ENCODE assay signal across 9 mouse cellular contexts in the genomic region with DNA sequence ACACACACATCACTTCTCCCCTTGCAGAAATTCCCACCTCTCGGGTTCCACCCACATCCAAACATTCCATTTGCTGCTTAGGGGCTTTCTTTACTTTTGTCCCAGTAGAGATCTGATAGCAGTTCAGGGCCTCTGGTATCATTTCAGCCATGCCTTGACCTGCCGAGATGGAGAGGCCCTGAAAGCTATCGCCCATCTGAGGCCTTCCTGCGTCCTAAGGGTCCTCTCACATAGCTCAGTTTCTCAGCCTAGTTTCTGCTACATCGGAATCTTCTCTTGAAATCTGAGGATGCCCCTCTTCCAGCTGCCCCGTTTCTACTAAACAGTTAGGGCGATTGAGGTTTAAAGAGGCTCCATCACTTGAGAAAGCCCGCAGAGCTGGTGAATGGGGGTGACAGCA. TPM values are rescaled to one million over a fixed set of nuclear protein-coding genes. Genes with fewer than 3 reads are reported as not detected.
DNase-seq lines count a peak whose midpoint lies in the region; ATAC-seq lines count a peak whose summit lies in the region.
"Had no signal": no experiment of that assay in that cellular context is flagged by ENCODE, and none has a peak within 500 bp of the region (broad histone marks: within the 10 kb centered on the region; RNA-seq: fewer than 3 reads in every experiment).

No protein-coding gene starts in this region.

- peaks cover 8% of the 10 kb centered on the region; the same call in 1 of the 2 replicates for H3K36me3 ChIP-seq in kidney, embryonic 14.5 days (ENCODE audit: control insufficient read depth, insufficient read depth, low read length)
- no peaks in the 10 kb centered on the region for H3K36me3 ChIP-seq in hindbrain, embryonic 13.5 days
- no peaks in the 10 kb centered on the region for H3K36me3 ChIP-seq in midbrain, embryonic 11.5 days (ENCODE audit: control insufficient read depth, insufficient read depth, low read length)

- H3K9me3 ChIP-seq in kidney, embryonic 14.5 days (ENCODE audit: control insufficient read depth, low read length) = no peaks in the 10 kb centered on the region
- no peaks in the 10 kb centered on the region for H3K9me3 ChIP-seq in hindbrain, embryonic 13.5 days
- H3K9me3 ChIP-seq in midbrain, embryonic 11.5 days (ENCODE audit: control insufficient read depth, low read length) = no peaks in the 10 kb centered on the region

- peak overlapping the region; percentile 97 for H3K4me2 ChIP-seq in kidney, embryonic 14.5 days (replicated peaks; ENCODE audit: low read depth, low read length)
- H3K4me2 ChIP-seq in hindbrain, embryonic 13.5 days = peak overlapping the region; percentile 92
- H3K4me2 ChIP-seq in midbrain, embryonic 11.5 days = peak overlapping the region; percentile 96

- H3K4me3 ChIP-seq in kidney, embryonic 14.5 days (ENCODE audit: low read length) = peak overlapping the region; percentile 61
- peak overlapping the region; percentile 62 for H3K4me3 ChIP-seq in brown adipose tissue, adult 24 weeks (ENCODE audit: insufficient read depth, low read depth, low read length)
- peak overlapping the region; percentile 47 for H3K4me3 ChIP-seq in hindbrain, embryonic 13.5 days
- peak overlapping the region; percentile 43; the same call in 1 of the 2 replicates for H3K4me3 ChIP-seq in midbrain, embryonic 11.5 days (ENCODE audit: low read depth, low read length)

- peaks cover 3% of the 10 kb centered on the region; the same call in 1 of the 2 replicates for H3K27me3 ChIP-seq in kidney, embryonic 14.5 days (ENCODE audit: control insufficient read depth, insufficient read depth, low read length)
- peaks cover 40% of the 10 kb centered on the region for H3K27me3 ChIP-seq in hindbrain, embryonic 13.5 days
- H3K27me3 ChIP-seq in midbrain, embryonic 11.5 days (ENCODE audit: control insufficient read depth, insufficient read depth, low read length) = peaks cover 21% of the 10 kb centered on the region

- 44% methylated on average over 8 of the region's 8 CpGs for whole genome bisulfite sequencing in kidney, embryonic 14.5 days
- 52% methylated on average over 8 of the region's 8 CpGs for WGBS in hindbrain, embryonic 13.5 days
- WGBS in midbrain, embryonic 11.5 days = 47% methylated on average over 8 of the region's 8 CpGs

- peaks cover 54% of the 10 kb centered on the region for H3K4me1 ChIP-seq in kidney, embryonic 14.5 days (ENCODE audit: control insufficient read depth, insufficient read depth, low read length)
- peaks cover 46% of the 10 kb centered on the region for H3K4me1 ChIP-seq in brown adipose tissue, adult 24 weeks (ENCODE audit: control insufficient read depth, insufficient read depth, insufficient read length, low read length)
- H3K4me1 ChIP-seq in hindbrain, embryonic 13.5 days (replicated peaks) = peaks cover 61% of the 10 kb centered on the region
- H3K4me1 ChIP-seq in midbrain, embryonic 11.5 days (ENCODE audit: control insufficient read depth, insufficient read depth, low read length) = peaks cover 29% of the 10 kb centered on the region

- no peak for ATAC-seq in kidney, embryonic 14.5 days (ENCODE audit: low FRiP score, low TSS enrichment)
- no peak for ATAC-seq in hindbrain, embryonic 13.5 days (ENCODE audit: low FRiP score)
- no peak for ATAC-seq in midbrain, embryonic 11.5 days (ENCODE audit: low FRiP score)

- DNase-seq in kidney, adult 8-10 months = no peak
- no peak for DNase-seq in midbrain, embryonic 11.5 days (ENCODE audit: low spot score, missing footprints)
- no peak for DNase-seq in layer of hippocampus, adult 9-11 months
- DNase-seq in layer of hippocampus, adult 9-10 months (ENCODE audit: low spot score) = no peak
- DNase-seq in Muller cell, postnatal 12 days (ENCODE audit: inconsistent ontology term) = no peak

- H3K9ac ChIP-seq in kidney, embryonic 14.5 days (ENCODE audit: low read depth, low read length) = peak overlapping the region; percentile 72
- peak overlapping the region; percentile 73; the same call in 1 of the 2 replicates for H3K9ac ChIP-seq in hindbrain, embryonic 13.5 days
- H3K9ac ChIP-seq in midbrain, embryonic 11.5 days (ENCODE audit: low read length) = peak overlapping the region; percentile 68

- no peak overlapping the region for H3K27ac ChIP-seq in kidney, embryonic 14.5 days (ENCODE audit: low read depth, low read length)
- no peak overlapping the region for H3K27ac ChIP-seq in brown adipose tissue, adult 24 weeks (replicated peaks; ENCODE audit: low read depth, low read length)
- no peak overlapping the region for H3K27ac ChIP-seq in hindbrain, embryonic 13.5 days
- no peak overlapping the region for H3K27ac ChIP-seq in midbrain, embryonic 11.5 days (ENCODE audit: low read depth, low read length)

RNA-seq across cellular contexts. Expression of a gene that starts 5.2 kb away (rescaled TPM):
- 61.4 and 83.5 TPM in 2 replicates for polyA plus RNA-seq in kidney, embryonic 14.5 days (2014; fragmentation: Nextera tagmentation; extraction: Ambion mirVana)
- polyA plus RNA-seq in brown adipose tissue, adult 24 weeks (2012; ENCODE audit: insufficient read depth, insufficient read length, missing spikeins) = 32.8 and 56.5 TPM in 2 replicates
- 33.7 and 38.2 TPM in 2 replicates for polyA plus RNA-seq in hindbrain, embryonic 13.5 days (2015; fragmentation: Nextera tagmentation; extraction: Ambion mirVana)
- 45.1 and 46.8 TPM in 2 replicates for polyA plus RNA-seq in midbrain, embryonic 11.5 days (2014; fragmentation: Nextera tagmentation; extraction: Ambion mirVana)

RNA-seq across cellular contexts. Expression of a gene that starts 7.7 kb away (rescaled TPM):
- polyA plus RNA-seq in kidney, embryonic 14.5 days (2014; fragmentation: Nextera tagmentation; extraction: Ambion mirVana) = 4.2 and 5.1 TPM in 2 replicates
- not detected in 2 replicates for polyA plus RNA-seq in brown adipose tissue, adult 24 weeks (2012; ENCODE audit: insufficient read depth, insufficient read length, missing spikeins)
- 0.47 and 0.67 TPM in 2 replicates for polyA plus RNA-seq in hindbrain, embryonic 13.5 days (2015; fragmentation: Nextera tagmentation; extraction: Ambion mirVana)
- 0.21 TPM in 1 of 2 replicates, not detected in the other for polyA plus RNA-seq in midbrain, embryonic 11.5 days (2014; fragmentation: Nextera tagmentation; extraction: Ambion mirVana)
- polyA plus RNA-seq: gonadal fat pad, adult 2 months had no signal

RNA-seq across cellular contexts. Expression of a gene that starts 21.1 kb away (rescaled TPM):
- 1,653 and 1,961 TPM in 2 replicates for polyA plus RNA-seq in kidney, embryonic 14.5 days (2014; fragmentation: Nextera tagmentation; extraction: Ambion mirVana)
- polyA plus RNA-seq in brown adipose tissue, adult 24 weeks (2012; ENCODE audit: insufficient read depth, insufficient read length, missing spikeins) = 869 and 998 TPM in 2 replicates
- 1,593 and 1,619 TPM in 2 replicates for polyA plus RNA-seq in hindbrain, embryonic 13.5 days (2015; fragmentation: Nextera tagmentation; extraction: Ambion mirVana)
- polyA plus RNA-seq in midbrain, embryonic 11.5 days (2014; fragmentation: Nextera tagmentation; extraction: Ambion mirVana) = 1,614 and 1,690 TPM in 2 replicates

RNA-seq across cellular contexts. Expression of a gene that starts 30.5 kb away (rescaled TPM):
- 122 and 140 TPM in 2 replicates for polyA plus RNA-seq in kidney, embryonic 14.5 days (2014; fragmentation: Nextera tagmentation; extraction: Ambion mirVana)
- polyA plus RNA-seq in brown adipose tissue, adult 24 weeks (2012; ENCODE audit: insufficient read depth, insufficient read length, missing spikeins) = 17.0 and 36.4 TPM in 2 replicates
- 86.5 and 91.1 TPM in 2 replicates for polyA plus RNA-seq in hindbrain, embryonic 13.5 days (2015; fragmentation: Nextera tagmentation; extraction: Ambion mirVana)
- polyA plus RNA-seq in midbrain, embryonic 11.5 days (2014; fragmentation: Nextera tagmentation; extraction: Ambion mirVana) = 97.2 and 102 TPM in 2 replicates

RNA-seq across cellular contexts. Expression of a gene that starts 38.7 kb away (rescaled TPM):
- polyA plus RNA-seq in kidney, embryonic 14.5 days (2014; fragmentation: Nextera tagmentation; extraction: Ambion mirVana) = 3.5 and 4.8 TPM in 2 replicates
- polyA plus RNA-seq in brown adipose tissue, adult 24 weeks (2012; ENCODE audit: insufficient read depth, insufficient read length, missing spikeins) = 1.4 and 1.6 TPM in 2 replicates
- 5.6 and 6.5 TPM in 2 replicates for polyA plus RNA-seq in hindbrain, embryonic 13.5 days (2015; fragmentation: Nextera tagmentation; extraction: Ambion mirVana)
- polyA plus RNA-seq in midbrain, embryonic 11.5 days (2014; fragmentation: Nextera tagmentation; extraction: Ambion mirVana) = 7.8 and 9.0 TPM in 2 replicates
